Mouse (Mus musculus) sigmoid colon, adult 10 weeks (tissue): Measurements from ENCODE around the gene Gm6096. TPM values are rescaled to one million over a fixed set of nuclear protein-coding genes. Genes with fewer than 3 reads are reported as not detected.

Source experiments
- polyA plus RNA-seq: library from polyadenylated mRNA; stranded (reverse); fragments of 350-450 nt; fragmentation: Illumina TruSeq; extraction: RNeasy Lipid Tissue Mini Kit (QIAGEN cat#74804); gene quantifications from one replicate; pipeline ENCODE4 v1.2.3, GENCODE M21; 2014; ENCODE audit warnings: low read depth, low replicate concordance

Gm6096 gene
- polyA plus RNA-seq = not detected

GRCm38 (mm10) chr7:34250738-34251137, at the start of gene Gm6096:
Gm6096 (plus strand) TSS chr7:34251038.

GRCm38 (mm10) chr7:34230116-34230515, 20.7 kb upstream of the Gm6096 start, which contains the start of gene Gpi1:
Gpi1 (minus strand) TSS chr7:34230336.

Other genes with a start within 250 kb of the Gm6096 start
- gene Scgb2b27, start 237.1 kb upstream of the Gm6096 start, polyA plus RNA-seq = not detected
- gene Scgb1b27, start 229.6 kb upstream of the Gm6096 start, polyA plus RNA-seq = not detected
- gene Scgb1b30, start 155.6 kb upstream of the Gm6096 start, polyA plus RNA-seq = not detected
- 0.69 TPM for gene Wtip, start 117.8 kb upstream of the Gm6096 start, polyA plus RNA-seq
- 89.0 TPM for gene Uba2, start 81.4 kb upstream of the Gm6096 start, polyA plus RNA-seq
- 4.1 TPM for gene Pdcd2l, start 54.4 kb upstream of the Gm6096 start, polyA plus RNA-seq
- 39.6 TPM for gene Gpi1, start 20.7 kb upstream of the Gm6096 start, polyA plus RNA-seq
- gene 4931406P16Rik, start 62.5 kb downstream of the Gm6096 start, polyA plus RNA-seq = 62.5 TPM
- gene Lsm14a, start 142.3 kb downstream of the Gm6096 start, polyA plus RNA-seq = 156 TPM